In the genomic region with DNA sequence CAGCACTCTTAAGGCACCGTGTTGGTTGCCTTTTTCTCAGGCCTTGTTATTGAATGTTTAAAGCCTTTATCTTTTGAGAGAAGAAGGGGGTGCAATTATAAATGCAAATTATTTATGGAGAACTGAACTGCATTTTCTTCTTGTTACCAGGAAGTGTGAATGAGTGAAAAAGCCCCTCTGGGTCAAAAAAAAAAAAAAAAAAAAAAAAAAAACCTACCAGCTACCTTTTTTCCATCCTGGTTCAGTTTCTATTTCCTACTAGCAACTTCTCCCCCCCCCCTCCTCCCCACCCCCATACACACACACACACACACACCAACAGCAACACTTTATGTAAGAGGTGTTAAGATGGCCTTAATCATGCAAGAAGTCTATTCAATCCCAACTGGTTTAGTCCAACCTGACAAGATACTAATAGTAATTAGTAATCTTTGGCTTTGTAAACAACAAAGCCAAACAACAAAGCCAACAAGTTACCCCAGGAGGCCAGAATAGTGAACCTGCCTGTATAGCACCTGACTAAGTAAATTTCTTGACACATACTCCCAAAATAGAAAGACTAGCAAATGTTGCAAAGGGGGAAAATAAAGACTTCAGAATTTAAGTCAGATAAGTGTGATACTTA, we compare ENCODE assay signal across 8 mouse cellular contexts. TPM values are rescaled to one million over a fixed set of nuclear protein-coding genes. Genes with fewer than 3 reads are reported as not detected.
DNase-seq lines count a peak whose midpoint lies in the region; ATAC-seq and TF ChIP-seq lines count a peak whose summit lies in the region.

No protein-coding gene starts in this region.

- no peak overlapping the region for H3ac ChIP-seq in myocyte (ENCODE audit: control insufficient read depth, insufficient read length)

- no peak for ATAC-seq in kidney, embryonic 14.5 days (ENCODE audit: low FRiP score, low TSS enrichment)
- no peak for ATAC-seq in hindbrain, embryonic 16.5 days

- peaks cover 4% of the 10 kb centered on the region; the same call in 1 of the 2 replicates for H3K9me3 ChIP-seq in kidney, embryonic 14.5 days (ENCODE audit: control insufficient read depth, low read length)
- no peaks in the 10 kb centered on the region; the same call in 1 of the 2 replicates for H3K9me3 ChIP-seq in hindbrain, embryonic 16.5 days (ENCODE audit: control insufficient read depth, low read length)

- H3K4me1 ChIP-seq in kidney, embryonic 14.5 days (ENCODE audit: control insufficient read depth, insufficient read depth, low read length): peaks cover 16% of the 10 kb centered on the region
- H3K4me1 ChIP-seq in hindbrain, embryonic 16.5 days (ENCODE audit: control insufficient read depth, insufficient read depth, low read depth, low read length): peaks cover 7% of the 10 kb centered on the region

- no peak for DNase-seq in kidney, postnatal 25 days
- peak; percentile 2 for DNase-seq in NIH3T3 (ENCODE audit: low read depth)
- no peak for DNase-seq in urinary bladder, adult 2 months (ENCODE audit: low spot score)
- DNase-seq in thymus, postnatal 10 days (ENCODE audit: low spot score in 2 of 2): no peak
- no peak for DNase-seq in adrenal gland, postnatal 10 days

- WGBS in kidney, embryonic 14.5 days: 2% methylated on average over 1 of the region's 1 CpGs
- WGBS in hindbrain, embryonic 16.5 days: 9% methylated on average over 1 of the region's 1 CpGs

- no peaks in the 10 kb centered on the region for H3K27me3 ChIP-seq in kidney, embryonic 14.5 days (ENCODE audit: control insufficient read depth, insufficient read depth, low read length)
- no peaks in the 10 kb centered on the region for H3K27me3 ChIP-seq in hindbrain, embryonic 16.5 days (replicated peaks; ENCODE audit: control insufficient read depth, insufficient read depth, low read length)
- H3K27me3 ChIP-seq in myocyte (ENCODE audit: control insufficient read depth, insufficient read depth, insufficient read length): no peaks in the 10 kb centered on the region

- TF ChIP-seq POLR2A in myocyte (IDR thresholded peaks at IDR 0.05; ENCODE audit: insufficient read length, low read depth): no peak

- H3K4me2 ChIP-seq in kidney, embryonic 14.5 days (replicated peaks; ENCODE audit: low read depth, low read length): peak overlapping the region; percentile 76
- peak overlapping the region; percentile 69 for H3K4me2 ChIP-seq in hindbrain, embryonic 16.5 days (ENCODE audit: low read length)
- peak overlapping the region; percentile 95 for H3K4me2 ChIP-seq in myocyte (ENCODE audit: low read depth)

- peak overlapping the region; percentile 74 for H3K4me3 ChIP-seq in kidney, embryonic 14.5 days (ENCODE audit: low read length)
- H3K4me3 ChIP-seq in hindbrain, embryonic 16.5 days (ENCODE audit: low read length): peak overlapping the region; percentile 97
- H3K4me3 ChIP-seq in myocyte: peak overlapping the region; percentile 75

- H3K9ac ChIP-seq in kidney, embryonic 14.5 days (ENCODE audit: low read depth, low read length): peak overlapping the region; percentile 99; the same call in 1 of the 2 replicates
- H3K9ac ChIP-seq in hindbrain, embryonic 16.5 days (ENCODE audit: low read depth, low read length): peak overlapping the region; percentile 100

- H3K27ac ChIP-seq in kidney, embryonic 14.5 days (ENCODE audit: low read depth, low read length): peak overlapping the region; percentile 99
- H3K27ac ChIP-seq in hindbrain, embryonic 16.5 days (ENCODE audit: low read depth, low read length): peak overlapping the region; percentile 99

- peaks cover 30% of the 10 kb centered on the region for H3K79me2 ChIP-seq in myocyte (ENCODE audit: control insufficient read depth, insufficient read depth)

- no peaks in the 10 kb centered on the region for H3K36me3 ChIP-seq in kidney, embryonic 14.5 days (ENCODE audit: control insufficient read depth, insufficient read depth, low read length)
- no peaks in the 10 kb centered on the region for H3K36me3 ChIP-seq in hindbrain, embryonic 16.5 days (ENCODE audit: control insufficient read depth, insufficient read depth, low read length)
- H3K36me3 ChIP-seq in myocyte (ENCODE audit: control insufficient read depth, insufficient read depth): no peaks in the 10 kb centered on the region

TF ChIP-seq in myocyte, 11 proteins besides CTCF, POLR2A, EP300 and RAD21:
- no peak for TF ChIP-seq TCF3 (IDR thresholded peaks at IDR 0.05; ENCODE audit: insufficient read length, low read depth)
- TF ChIP-seq USF1 (IDR thresholded peaks at IDR 0.05; ENCODE audit: low read depth): no peak
TF ChIP-seq in myocyte: peak in this region for 0.

RNA-seq across cellular contexts. Expression of a gene that starts 0.5 kb away (rescaled TPM):
- polyA plus RNA-seq in kidney, embryonic 14.5 days (2014; fragmentation: Nextera tagmentation; extraction: Ambion mirVana): 27.7 and 33.8 TPM in 2 replicates
- polyA plus RNA-seq in hindbrain, embryonic 16.5 days (2015; fragmentation: Nextera tagmentation; extraction: Ambion mirVana): 11.8 and 12.4 TPM in 2 replicates
- polyA plus RNA-seq in myocyte (2012; fragmentation: generic; extraction: Trizol): 26.5 TPM
- polyA plus RNA-seq in urinary bladder, adult 2 months (2012; rRNA removed): 11.3 and 13.7 TPM in 2 replicates
- total RNA-seq in adrenal gland, postnatal 10 days (2021): 10 to 100 TPM; 81.8 to 95.3 TPM

RNA-seq across cellular contexts. Expression of a gene that starts 45.8 kb away (rescaled TPM):
- 29.7 and 32.6 TPM in 2 replicates for polyA plus RNA-seq in kidney, embryonic 14.5 days (2014; fragmentation: Nextera tagmentation; extraction: Ambion mirVana)
- polyA plus RNA-seq in hindbrain, embryonic 16.5 days (2015; fragmentation: Nextera tagmentation; extraction: Ambion mirVana): 14.2 and 16.3 TPM in 2 replicates
- 7.5 TPM for polyA plus RNA-seq in myocyte (2012; fragmentation: generic; extraction: Trizol)
- 10.4 and 11.5 TPM in 2 replicates for polyA plus RNA-seq in urinary bladder, adult 2 months (2012; rRNA removed)
- 10 to 100 TPM; 24.1 to 27.5 TPM for total RNA-seq in adrenal gland, postnatal 10 days (2021)
